Mouse (Mus musculus) CH12F3 (cell line): ENCODE measurements around the gene Lama1.
"Not testable (repeated sequence)": the region's sequence is repeated elsewhere in the genome, so short reads cannot be mapped to it uniquely, and the experiment has no call there.

Experiments
- in situ Hi-C: fragments of 300-500 bp; cut with MboI; formaldehyde crosslinking; loops from 2 replicates; pipeline ENCODE4 v1.14.3; 2020; ENCODE audit warnings: low sequenced_read_pairs

Gene Lama1

DNA sequence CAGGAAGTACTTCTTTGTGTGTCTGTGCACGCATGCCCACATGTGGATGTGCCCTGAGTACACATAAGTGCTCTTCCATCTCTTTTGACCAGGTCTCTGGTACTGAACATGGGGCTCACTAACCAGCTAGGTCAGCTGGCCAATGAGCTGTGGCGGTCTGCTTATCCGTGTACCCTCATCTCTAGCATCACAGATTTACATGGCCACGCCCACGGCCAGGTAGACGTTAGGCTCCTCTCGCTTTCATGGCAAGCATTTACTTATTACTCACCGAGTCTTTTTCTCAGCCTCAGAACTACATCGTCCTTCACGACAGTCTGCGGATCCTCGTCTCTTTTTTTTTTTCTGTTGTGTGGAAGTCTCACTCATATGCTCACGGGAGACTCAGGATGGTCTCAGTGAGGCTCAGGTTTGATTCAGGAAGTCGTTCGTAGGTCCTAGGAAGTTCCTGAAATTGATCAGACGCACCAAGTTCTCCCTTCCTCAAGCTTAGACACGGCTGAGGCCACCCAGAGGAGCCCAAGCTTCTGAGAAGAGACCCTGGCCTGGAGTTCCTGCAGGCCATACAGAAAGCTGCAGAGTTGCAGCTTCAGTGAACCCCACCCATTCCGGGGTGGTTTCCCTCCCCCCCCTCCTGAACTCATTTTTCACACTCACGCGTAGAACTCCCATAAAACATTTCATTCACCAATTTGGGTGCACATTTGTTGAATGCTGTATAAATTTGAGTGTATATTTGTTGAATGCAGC is 139.3 kb downstream of the Lama1 start:
- in situ Hi-C loops, result no loop called here

GRCm38 (mm10) chr17:67837351-67838090 is 140.5 kb downstream of the Lama1 start:
- in situ Hi-C loops, result no loop called here

GRCm38 (mm10) chr17:67838948-67839347 is 141.9 kb downstream of the Lama1 start:
- in situ Hi-C loops, result no loop called here

DNA sequence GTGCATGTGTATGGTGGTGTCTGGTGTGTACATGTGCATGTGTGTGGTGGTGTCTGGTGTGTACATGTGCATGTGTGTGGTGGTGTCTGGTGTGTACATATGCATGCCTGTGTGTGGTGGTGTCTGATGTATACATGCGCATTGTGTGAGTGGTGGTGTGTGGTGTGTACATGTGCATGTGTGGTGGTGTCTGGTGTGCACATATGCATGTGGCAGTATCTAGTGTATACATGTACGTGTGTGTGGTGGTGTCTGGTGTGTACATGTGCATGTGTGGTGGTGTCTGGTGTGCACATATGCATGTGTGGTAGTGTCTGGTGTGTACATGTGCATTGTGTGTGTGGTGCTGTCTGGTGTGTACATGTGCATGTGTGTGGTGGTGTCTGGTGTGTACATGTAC is 144.4 kb downstream of the Lama1 start:
- in situ Hi-C loops, result not testable (repeated sequence)

- in situ Hi-C loops, result no loop called here
These were observed 164.1 kb downstream of the Lama1 start for GRCm38 (mm10) chr17:67861080-67861630.

GRCm38 (mm10) chr17:67861744-67862535 is 164.9 kb downstream of the Lama1 start:
- in situ Hi-C loops, result no loop called here

GRCm38 (mm10) chr17:67864363-67864762 is 167.3 kb downstream of the Lama1 start:
- in situ Hi-C loops, result no loop called here

DNA sequence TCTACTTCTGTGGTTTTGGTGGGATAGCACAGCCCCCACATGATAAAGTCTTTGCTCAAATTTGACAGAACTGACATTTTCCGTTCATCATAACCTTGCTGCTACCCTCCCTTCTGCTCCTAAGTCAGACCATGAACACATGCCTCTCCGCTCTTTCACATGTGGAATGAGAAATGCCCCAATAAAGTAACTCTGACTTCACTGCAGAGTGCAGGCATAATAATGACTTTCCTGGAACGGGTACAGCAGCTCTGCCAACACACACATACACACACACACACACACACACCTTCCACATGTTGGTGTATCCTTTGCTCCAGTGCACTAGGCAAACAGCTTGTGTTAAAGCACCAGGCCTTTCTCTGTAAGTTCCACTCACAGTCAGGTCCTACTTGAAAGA is 167.9 kb downstream of the Lama1 start:
- in situ Hi-C loops, result no loop called here

DNA sequence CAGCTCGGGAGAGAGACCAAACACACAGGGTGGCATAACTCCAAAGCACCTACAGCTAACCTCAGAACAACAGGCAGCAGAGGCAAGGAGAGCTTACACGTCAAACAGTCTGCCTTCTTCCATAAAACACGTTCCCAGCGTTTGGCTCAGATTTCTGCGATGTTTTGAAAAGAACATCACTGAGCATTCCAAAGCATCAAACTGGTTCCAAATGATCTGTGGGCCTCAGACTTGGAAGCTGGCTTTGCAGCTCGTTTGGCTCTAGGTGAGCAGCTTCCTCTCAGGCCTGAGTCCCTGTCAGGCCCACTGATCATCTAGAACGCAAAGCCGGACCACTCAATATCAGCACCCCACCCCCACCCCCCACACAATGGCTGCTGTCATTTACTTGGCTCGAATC is 169.0 kb downstream of the Lama1 start:
- in situ Hi-C loops, result no loop called here

GRCm38 (mm10) chr17:67866541-67867241 is 169.6 kb downstream of the Lama1 start:
- in situ Hi-C loops, result no loop called here

DNA sequence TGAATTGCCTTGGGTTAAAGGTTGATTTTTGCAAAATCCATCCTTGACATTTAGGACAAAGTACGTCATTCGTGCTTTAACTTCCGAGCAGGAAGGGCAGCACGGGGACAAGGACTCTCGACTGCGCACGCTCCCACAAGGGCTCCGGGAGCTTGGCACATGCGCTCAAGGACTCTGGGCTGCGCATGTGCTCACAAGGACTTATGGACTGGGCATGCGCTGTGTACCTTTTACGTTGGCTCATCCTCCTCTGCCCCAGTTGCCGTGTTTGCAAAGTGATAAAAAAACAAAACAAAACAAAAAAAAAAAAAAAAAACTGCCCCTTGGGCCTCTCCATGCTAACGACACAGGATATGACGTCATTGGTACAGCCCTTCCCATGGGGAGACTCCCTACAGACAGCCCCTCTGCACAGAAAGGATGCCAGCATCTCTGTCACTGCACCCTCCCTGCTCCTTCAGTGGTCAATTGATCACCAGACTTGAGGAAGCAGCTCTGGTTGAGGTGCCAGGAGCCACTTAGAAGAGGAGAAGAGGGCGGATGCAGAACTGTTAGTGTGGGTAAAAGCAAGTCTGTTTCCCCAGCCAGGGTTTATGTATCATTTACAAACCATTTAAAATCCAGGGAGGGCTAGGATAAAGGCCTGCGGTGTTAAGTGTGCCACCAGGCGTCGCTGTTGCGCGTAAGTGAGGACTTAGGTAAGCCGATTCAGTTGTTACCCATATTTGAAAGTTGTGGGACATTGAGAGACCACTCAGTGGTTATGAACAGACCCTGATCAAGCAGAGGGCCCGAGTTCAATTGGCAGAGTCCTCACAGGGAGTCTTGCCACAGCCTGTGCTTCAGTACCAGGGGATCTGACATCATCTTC is 172.9 kb downstream of the Lama1 start:
- in situ Hi-C loops, result no loop called here
